Mouse (Mus musculus): ENCODE data around the gene Dpp9.

- TF ChIP-seq FLI1 (IDR thresholded peaks at IDR 0.05; ENCODE audit: low read length) (no peak), GATA1 (IDR thresholded peaks at IDR 0.05; ENCODE audit: borderline replicate concordance, low read length) (no peak)
Observed at GRCm38 (mm10) chr17:56251136-56251829, 32.6 kb upstream of the Dpp9 start.

Measured in megakaryocyte, embryonic 14.5 days (primary cell).